Mouse (Mus musculus): ENCODE measurements around the gene Psmg3.
A peak's percentile ranks its signal among the peaks of the same experiment; 100 is the strongest.

The Psmg3 gene

GRCm38 (mm10) chr5:139794137-139794536, 32.5 kb downstream of the Psmg3 start:
- DNase-seq (ENCODE audit: low spot score) = no peak

GRCm38 (mm10) chr5:139793338-139794089, 33.2 kb downstream of the Psmg3 start:
- no peak for DNase-seq (ENCODE audit: low spot score)

GRCm38 (mm10) chr5:139792966-139793337, 33.7 kb downstream of the Psmg3 start:
- no peak for DNase-seq (ENCODE audit: low spot score)

GRCm38 (mm10) chr5:139792159-139792775, 34.4 kb downstream of the Psmg3 start:
- DNase-seq (ENCODE audit: low spot score) = no peak

GRCm38 (mm10) chr5:139791227-139792158, 35.2 kb downstream of the Psmg3 start, which contains the start of gene Mafk:
Gene Mafk, plus strand, starts transcription at chr5:139791513.
- DNase-seq (ENCODE audit: low spot score) = peak; percentile 88

GRCm38 (mm10) chr5:139789466-139789865, 37.2 kb downstream of the Psmg3 start:
- no peak for DNase-seq (ENCODE audit: low spot score)

GRCm38 (mm10) chr5:139781406-139781805, 45.3 kb downstream of the Psmg3 start:
- no peak for DNase-seq (ENCODE audit: low spot score)

GRCm38 (mm10) chr5:139776966-139777365, 49.7 kb downstream of the Psmg3 start:
- no peak for DNase-seq (ENCODE audit: low spot score)

GRCm38 (mm10) chr5:139775216-139775926, 51.3 kb downstream of the Psmg3 start, which contains the start of gene Ints1:
Gene Ints1, minus strand, starts transcription at chr5:139775674.
- peak; percentile 95 for DNase-seq (ENCODE audit: low spot score)
